Mouse (Mus musculus) skeletal muscle tissue, adult 2 months (tissue): ENCODE results near the gene Cep170.

Experiments
- DNase-seq: peaks from one replicate; pipeline ENCODE4 v3.0.0-alpha.2; 2012; ENCODE audit warnings: low read depth, low spot score

The Cep170 gene

DNA sequence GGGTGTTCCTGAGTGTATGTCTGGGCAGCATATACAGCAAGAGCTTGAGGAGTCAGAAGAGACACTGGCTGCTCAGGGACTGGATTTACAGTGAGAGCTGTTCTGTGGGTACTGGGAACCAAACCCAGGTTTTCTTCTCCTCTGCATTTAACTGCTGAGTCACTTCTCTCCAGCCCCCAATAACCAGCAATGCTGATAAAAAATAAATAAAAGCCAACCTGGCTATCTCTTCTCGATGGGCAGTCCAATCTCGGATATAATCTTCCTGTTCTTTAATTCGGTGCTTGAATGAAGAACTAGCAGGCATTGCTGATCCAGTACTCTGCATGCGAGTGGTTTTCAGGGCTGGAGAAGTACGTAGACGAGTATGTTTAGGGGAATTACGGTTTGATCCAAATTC, 64.2 kb downstream of the Cep170 start:
- DNase-seq, result no peak

DNA sequence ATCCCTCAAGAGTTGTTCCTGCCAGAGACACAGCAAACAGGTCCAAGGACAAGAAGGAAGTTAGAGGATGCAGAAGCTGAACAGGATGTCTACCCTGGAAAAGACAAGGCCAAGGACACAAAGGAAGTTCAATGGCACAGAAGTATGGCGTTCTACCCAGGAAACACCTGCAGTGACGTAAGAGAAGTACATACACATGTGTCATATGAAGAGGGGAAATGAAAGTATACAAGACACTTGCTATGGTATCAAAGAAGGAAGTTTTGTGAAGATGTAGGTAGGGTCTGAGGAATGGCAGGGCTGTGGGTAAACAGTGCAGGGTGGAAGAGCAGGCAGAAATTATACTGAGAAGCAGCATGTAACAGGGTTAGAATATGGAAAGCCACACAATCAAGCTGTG, 81.0 kb downstream of the Cep170 start:
- DNase-seq, result no peak

DNA sequence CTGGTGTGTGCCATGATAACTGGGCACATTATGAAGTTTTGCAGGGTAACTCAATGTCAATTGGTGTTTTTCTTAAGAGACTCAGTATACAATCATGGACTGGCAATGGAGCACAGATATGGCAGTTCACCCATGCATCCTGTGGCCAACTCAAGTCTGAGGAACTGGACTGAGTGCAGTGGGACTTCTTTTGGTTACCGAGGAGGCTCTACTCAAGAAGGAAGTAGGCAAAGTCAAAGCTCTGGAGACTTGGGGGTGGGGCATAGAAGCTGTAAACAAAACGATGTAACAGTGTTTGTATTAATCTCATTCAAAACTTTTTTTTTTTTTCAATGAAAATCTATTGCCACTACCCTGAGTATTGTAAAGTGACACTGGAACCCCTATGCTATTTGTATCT, 83.3 kb downstream of the Cep170 start:
- no peak for DNase-seq

- DNase-seq, result no peak
These were observed 86.5 kb downstream of the Cep170 start for GRCm38 (mm10) chr1:176727372-176727771.

GRCm38 (mm10) chr1:176724771-176725170, 89.1 kb downstream of the Cep170 start:
- DNase-seq, result no peak

GRCm38 (mm10) chr1:176723858-176724713, 89.8 kb downstream of the Cep170 start:
- peak; percentile 67 for DNase-seq

DNA sequence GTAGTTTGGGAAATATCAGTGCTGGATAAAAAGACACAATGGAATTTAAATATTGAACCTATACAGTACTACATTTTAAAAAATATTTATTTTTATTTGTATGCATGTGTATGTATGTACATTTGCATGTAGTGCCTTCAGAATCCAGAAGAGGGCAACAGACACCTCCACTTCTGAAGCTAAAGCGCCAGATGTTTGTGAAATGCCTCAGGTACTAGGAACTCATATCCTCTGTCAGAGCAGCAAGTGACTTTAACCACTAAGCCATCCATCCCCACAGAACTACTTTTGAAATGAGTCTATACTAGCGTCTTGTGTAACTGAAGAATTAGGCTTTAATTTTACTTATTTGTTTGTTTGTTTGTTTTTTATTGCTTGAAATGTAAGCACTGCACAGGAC, 101.4 kb downstream of the Cep170 start:
- peak; percentile 40 for DNase-seq

DNA sequence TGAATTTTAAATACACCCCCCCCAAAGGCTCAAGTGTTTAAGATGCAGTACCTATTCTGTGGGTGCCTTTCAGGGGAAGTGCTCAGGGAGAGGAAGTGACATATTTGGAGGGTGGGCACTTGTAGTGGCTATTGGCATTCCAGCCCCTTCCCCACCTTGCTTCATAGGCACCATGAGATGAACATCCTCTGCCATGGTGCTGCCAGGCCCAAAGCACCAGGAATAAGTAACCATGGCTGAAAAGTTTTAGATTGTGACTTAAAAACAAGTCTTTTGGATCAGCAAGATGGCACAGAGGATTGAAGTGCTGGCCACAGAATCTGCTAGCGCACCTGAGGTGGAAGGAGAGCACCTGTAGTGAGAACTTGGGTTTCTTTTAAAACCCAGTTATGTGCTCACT, 113.6 kb downstream of the Cep170 start:
- DNase-seq, result no peak

- DNase-seq, result peak; percentile 6
These were observed 114.1 kb downstream of the Cep170 start for GRCm38 (mm10) chr1:176699793-176700192.

- DNase-seq, result peak; percentile 7
These were observed 115.2 kb downstream of the Cep170 start for GRCm38 (mm10) chr1:176698647-176699046.

- peak; percentile 28 for DNase-seq
These were observed 116.8 kb downstream of the Cep170 start for GRCm38 (mm10) chr1:176697091-176697490.

- no peak for DNase-seq
These were observed 122.8 kb downstream of the Cep170 start for GRCm38 (mm10) chr1:176691101-176691500.

- no peak for DNase-seq
These were observed 125.5 kb downstream of the Cep170 start for GRCm38 (mm10) chr1:176688251-176688880.
